Mouse (Mus musculus): ENCODE results near the gene Carns1.

- TF ChIP-seq POLR2A (IDR thresholded peaks at IDR 0.05; ENCODE audit: insufficient read depth, low read depth, low read length) (no peak), EP300 (IDR thresholded peaks at IDR 0.05; ENCODE audit: insufficient read depth, low read depth, low read length) (no peak), CTCF (IDR thresholded peaks at IDR 0.05) (no peak)
These were observed 38.3 kb upstream of the Carns1 start for GRCm38 (mm10) chr19:4213524-4213974.
